Mouse (Mus musculus) spleen, adult 12 weeks (tissue): ENCODE measurements around the gene Akirin1.
A peak's percentile ranks its signal among the peaks of the same experiment; 100 is the strongest.

Experiments used
- DNase-seq: peaks from one replicate; pipeline ENCODE4 v3.0.0; 2022; ENCODE audit warnings: low spot score

The Akirin1 gene

DNA sequence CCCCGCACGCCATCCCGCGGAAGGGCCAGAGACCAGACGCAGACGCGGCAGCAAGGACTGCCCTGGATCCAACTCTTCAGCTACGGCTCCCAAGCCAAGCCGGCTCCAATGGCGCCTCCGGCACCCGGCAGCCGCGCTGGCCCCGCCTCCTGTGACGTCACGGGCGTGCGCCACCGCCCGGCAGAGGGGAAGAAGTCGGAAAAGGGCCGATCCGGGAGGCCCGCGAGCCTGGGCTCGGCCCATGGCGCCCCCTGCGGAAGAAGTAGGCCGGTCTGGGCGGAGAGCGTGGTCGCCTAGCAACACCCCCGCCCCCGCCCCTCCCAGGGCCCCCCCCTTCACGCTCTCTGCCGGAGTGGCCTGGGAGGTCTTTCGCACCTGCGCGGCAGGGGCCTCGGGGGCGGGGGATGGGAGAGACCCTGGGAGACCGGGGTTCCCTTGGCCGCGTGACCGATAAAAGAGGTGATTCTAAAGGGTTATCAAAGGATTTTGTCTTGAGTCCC is at the start of gene Akirin1:
Akirin1 (minus strand) TSS at position 194 of the 500 bp plus-strand sequence.
- DNase-seq, result peak; percentile 96

DNA sequence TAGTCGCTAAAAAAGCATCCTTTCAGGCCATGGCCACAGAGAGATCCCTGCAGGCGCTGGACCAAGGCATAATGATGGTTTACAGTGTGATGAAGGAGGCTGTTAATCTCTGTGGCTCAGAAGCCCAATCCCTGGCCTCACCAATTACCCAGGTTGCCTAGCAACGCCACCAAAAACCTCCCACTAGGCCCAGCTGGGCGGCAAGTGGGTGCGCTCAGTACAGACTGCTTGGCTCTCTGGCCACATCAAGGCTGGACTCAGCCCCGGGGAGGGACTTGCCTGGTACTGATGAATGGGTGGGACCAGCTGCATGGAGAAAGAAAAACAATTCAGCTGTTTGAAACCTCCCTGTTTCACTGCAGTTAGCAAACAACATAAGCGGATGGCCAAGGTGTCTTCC is 47.7 kb upstream of the Akirin1 start:
- no peak for DNase-seq

DNA sequence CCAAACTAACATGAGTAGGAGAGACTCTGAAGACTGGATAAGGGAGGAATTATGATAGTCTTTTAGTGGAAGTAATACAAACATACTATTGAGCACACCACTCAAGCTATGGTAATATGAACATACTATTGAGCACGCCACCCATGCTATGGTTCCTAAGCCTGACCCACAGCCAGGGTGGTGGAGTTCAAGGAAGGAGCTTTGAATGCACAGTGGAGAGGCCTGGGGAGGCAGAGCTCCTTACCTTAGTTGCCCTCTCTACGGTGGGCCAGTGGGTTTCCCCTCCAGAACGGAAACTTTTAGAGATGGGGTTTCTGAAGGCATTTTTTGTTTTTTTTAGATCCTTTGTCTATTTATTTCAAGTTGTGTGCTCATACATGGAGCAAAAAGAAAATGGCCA is 47.3 kb upstream of the Akirin1 start:
- no peak for DNase-seq

DNA sequence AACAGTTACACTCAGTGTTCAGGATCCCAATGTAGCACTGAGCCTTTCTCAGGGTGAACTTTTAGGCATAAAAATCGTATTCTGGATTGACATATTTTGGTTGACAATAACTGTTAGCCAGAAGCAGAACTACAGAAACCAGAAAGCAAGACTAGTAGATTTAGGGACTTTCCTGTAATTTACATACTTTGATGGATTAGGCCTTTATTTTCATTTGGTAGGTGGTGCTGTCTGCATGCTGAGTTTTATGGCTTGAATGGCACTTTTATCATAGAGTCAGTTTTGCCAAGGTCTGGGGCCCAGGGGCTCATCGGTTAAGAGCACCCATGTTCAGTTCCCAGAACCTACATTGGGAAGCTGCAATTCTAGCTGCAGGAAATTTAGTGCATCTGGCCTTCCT is 44.9 kb upstream of the Akirin1 start:
- no peak for DNase-seq

DNA sequence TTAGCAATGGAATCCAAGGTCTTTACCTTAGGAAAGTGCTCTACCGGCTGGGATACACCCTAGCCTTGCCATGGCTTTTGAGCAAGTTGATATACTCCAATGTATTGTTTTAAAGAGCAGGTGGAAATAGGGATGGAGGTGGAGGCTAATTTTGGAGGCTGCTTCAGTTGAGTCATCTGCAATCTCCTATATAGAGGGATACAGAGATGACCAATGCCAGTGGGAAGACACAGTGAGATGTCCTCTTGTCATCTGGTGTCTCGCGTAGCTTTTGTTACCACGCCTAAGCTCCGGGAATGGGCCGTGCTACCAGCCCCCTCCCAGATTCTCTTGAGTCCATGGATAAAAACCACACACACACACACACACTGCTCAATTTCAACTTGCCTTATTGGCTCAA is 43.0 kb upstream of the Akirin1 start:
- DNase-seq, result no peak

DNA sequence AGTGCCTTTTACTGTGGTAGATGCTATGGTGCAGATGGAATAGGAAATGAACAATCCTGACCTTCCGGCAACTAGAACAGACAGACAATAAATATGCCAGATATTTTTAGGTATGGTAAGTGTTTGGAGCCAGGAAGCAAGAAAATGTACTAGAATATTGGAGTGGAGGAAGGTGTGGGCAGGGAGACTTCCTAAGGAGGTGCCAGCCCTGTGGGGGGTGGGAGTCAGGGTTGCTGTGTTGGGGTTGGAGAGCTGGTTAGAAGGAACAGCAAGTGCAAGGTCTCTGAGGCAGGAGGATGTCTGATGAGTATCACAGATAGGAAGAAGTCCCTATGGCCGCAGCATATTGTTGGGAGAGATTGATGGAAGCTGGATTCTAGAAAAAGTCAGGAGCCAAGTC is 42.5 kb upstream of the Akirin1 start:
- no peak for DNase-seq

DNA sequence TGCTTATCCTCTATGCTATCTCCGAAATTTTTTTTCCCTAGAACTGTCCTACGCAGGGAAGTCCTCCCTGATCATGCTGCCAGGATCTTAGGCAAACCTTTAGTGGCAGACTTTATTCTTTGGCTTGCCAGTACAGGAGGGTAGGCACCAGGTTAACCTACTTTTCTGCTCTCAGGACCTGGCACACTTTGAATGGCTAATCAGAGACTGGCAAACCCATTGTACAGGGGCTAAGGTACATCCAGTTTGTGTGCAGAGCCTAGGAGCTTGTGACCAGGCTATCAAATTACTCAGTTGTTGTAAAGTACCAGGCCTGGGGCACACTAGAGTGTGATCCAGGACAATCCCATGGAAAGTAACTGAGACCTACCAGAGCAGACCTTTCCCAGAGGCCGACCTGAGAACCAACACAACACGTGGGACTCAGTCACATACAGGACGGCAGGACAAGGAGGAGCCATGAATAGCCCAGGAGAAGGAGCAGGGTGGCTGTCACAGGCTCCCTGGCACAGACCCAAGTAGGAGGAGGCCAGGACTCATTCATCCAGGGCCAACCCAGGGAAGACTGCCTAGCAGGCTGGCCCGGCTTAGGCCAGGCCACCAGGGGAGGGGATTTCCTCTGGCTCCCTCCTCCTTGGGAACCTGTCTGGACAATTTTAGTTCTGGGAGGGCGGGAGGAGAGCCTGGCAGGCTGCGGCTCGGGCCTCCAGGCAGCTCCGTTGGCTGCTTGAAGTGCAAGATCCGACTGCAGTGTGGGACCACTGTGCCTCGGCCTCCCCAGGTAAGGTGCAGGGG is 37.2 kb upstream of the Akirin1 start, which contains the start of gene Rhbdl2:
Rhbdl2 (plus strand) TSS at position 684 of the 795 bp plus-strand sequence.
- DNase-seq, result no peak

DNA sequence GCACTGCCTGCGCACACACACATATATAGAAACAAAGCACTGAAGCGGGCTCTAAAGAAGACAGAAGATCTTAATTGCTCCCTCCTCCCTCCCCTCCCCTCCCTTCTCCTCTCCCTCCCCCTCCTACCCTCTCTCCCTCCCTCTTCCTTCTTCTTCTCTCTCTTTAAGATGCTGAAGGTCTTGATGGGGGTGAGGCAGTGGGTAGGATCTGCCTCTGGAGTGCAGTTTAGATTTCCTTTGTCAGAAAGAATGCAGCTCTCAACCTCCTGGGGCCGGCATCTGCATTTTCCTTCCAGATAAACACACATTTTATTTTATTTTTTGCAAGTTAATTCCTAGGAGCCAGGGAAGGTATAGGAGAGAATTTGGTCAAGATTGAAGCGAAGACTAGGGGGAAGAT is 18.1 kb upstream of the Akirin1 start:
- DNase-seq, result no peak

DNA sequence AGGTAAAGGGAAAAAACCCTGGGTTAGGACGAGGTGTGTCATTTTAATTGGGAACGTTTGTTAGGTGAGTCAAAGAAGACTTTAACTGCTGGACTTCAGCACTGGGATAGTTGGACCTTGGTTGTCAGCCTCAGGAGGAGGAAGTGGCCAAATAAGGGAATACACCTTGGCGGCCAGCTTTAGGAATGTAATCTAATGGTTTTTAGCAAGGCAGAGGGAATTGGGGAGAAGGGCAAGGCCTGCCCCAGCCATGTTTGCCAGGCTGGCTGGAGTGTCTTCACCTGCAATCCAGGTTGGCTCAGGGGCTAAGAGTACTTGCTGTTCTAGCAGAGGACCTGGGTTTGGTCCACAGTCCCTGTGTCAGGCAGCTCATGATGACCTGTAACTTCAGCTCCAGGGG is 17.7 kb upstream of the Akirin1 start:
- DNase-seq, result no peak

DNA sequence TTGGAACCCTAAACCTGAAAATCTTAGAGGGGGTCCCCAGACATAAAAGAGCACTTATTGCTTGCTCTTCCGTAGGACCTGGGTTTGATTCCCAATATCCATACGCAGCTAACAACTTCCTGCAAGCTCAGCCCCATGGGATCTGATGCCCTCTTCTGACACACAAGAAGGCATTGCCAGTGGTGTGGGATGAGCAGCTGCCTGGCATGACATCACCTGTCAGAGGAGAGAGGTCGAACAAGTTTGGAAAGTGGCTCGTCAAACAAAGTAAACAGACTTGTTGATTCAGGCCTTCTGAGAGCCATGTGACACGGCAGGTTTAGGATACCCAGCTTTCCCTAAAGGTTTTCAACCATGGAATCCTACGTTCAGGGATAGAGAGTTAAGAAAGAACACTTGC is 14.9 kb upstream of the Akirin1 start:
- DNase-seq, result no peak

DNA sequence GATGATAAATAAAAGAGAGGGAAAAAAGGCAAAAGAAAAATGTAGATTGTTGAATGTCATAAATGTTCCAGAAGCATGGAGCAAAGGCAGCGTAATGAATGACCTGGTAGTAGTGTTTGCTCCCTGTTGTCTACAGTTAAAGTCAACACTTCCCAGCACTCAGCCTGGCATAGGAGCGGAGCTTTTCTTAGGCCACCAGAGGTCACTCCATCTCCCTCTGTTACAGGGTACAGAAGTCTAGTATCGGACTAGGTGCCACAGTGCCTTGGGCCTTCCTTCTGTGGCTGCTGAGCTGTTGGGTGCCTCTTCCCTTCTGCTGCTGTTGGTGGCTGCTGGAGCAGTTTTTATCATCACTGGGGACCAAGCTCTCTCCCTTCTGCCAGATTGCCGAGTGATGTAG is 8.2 kb upstream of the Akirin1 start:
- DNase-seq, result no peak

DNA sequence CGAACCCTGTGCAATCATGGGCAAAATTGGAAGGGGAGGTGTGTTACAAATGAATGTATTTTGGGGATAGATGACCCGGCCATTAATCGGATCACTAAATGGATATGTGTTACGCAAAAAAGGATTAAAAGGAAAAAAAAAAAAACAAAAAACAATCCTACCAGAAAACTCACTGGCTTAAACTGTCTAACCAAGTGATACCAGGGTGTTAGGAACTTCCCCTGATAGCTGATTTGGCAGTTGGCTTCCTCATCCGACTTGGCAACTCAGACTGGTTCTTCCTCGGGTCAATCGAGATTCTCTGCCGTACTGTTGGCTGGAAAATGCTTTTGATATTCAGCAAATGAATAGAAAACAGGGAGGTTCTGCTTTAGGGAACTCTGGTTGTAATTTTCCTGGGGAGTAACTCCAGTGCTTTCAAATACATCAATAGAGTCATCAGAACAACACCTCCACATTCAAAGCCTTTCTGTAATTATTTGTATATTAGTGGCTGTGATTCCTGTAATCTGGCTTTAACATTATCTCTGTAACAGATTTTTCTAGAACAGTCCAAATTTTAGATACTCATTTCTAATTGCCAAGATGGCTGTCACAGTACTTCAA is 665 bp upstream of the Akirin1 start:
- DNase-seq, result no peak

DNA sequence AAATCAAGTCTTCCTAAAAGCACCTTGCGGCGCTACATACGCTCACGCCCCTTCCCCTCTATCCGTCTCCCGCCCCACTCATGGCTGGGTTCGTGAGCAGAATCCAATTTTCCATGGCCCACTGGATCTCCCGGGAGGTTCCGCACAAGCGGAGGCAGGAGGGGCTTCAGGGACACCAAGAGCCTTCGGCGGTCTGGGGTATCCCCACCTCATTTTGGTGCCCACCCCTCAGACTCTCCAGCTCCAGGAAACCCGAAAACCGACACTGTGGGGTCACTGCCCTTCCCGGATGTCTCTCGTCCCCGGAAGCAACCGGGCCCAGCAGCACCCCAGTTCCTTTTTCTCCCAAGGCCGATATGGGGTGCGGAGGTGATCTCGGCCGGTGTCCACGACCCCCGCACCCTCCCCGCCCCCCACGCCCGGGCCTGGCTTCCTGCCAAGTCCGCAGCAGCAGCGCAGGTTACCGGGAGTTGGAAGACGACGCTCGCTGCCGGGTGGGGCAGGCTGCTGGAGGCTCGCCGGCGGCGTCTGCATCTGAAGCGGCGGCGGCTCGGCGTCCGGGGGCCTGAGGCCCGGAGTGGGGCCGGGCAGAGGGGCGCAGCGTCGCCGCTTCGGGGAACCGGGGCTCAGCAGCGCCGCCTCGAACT is 538 bp downstream of the Akirin1 start:
- peak; percentile 14 for DNase-seq

DNA sequence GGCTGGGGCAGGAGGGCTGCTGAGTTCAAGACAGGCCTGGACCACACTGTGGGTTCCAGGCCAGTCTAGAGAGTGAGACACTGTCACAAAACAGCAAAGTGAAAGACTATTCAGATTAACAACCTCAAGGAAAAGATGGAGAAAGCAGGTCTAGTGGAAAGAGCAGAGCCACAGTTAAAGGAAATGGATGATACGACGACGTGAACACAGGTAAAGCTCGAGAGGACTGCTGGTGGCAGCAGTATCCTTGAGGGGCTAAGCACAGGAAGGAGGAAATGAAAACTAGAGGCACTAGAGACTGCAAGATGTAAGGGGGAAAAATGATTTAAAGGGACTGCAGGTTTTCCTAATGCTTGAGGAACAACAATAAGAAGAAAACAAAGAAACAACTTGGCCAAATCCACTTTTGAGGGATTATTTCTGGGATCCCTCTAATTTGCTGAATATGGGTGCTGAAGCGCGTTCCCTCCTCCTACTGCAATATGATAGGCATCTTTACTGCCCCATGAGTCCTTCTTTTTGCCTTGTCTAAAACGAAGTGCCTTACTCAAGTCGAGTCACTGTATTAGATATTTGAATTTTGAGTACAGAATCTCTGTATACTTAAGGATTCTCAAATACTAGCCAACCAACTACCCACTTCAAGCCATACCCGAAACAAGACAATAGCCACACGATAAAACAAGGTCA is 1.3 kb downstream of the Akirin1 start:
- DNase-seq, result no peak

DNA sequence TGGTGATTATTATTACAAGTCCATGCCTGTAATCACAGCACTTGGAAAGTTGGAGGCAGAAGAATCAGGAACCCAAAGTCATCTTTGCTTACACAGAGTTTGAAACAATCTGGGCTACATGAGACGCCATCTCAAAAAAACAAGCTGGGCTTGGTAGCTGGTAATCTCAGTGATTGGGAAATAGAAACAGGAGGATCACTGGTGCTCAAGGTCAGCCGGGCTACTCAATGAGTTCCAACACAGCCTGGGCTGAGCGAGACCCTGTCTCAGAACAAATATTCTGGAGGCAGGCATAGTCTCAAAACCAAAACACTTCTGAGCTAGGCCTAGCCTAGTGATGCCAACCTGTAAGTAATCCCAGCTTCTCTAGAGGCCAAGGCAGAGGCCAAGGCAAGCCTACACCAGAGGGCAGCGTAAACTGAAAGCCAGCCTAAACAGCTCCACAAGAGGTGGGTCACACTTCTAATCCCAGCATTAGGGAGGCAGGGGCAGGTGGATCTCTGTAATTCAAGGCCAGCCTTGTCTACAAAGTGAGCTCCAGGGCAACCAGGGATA is 4.8 kb downstream of the Akirin1 start:
- no peak for DNase-seq

DNA sequence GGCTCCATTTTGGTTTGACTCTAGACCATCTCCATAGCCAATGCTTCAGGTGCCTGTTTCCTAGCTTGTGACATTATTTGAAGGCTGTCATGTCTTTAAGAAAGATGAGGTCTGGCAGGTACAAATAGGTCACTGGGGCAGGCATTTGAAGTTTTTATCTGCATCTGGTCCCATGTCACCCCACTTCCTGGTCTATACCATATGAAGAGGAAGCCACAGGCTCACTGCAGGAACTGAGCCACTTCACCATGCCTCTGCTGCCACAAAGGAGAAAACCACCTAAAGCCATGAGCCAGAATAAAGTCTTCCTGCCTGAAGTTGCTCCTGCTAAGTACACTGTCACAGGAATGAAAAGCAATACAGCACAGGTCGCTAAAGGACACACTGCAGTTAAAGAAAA is 7.3 kb downstream of the Akirin1 start:
- no peak for DNase-seq

DNA sequence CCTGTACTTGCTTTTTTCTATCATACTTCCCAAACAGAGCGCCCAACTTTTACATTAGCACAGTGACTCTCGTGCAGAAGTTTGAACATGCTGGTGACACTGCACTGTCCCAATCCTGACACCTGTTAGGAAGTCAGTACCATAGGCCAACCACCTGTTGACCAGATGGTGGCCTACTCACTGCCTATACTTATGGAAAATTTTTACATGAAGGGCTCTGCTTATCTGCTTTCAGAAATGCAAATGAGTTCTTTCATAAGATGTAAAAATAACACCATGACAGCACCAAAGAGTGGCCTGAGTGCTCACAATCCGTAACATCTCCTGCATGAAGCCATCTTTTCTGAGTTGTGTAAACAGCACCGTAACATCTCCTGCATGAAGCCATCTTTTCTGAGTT is 11.4 kb downstream of the Akirin1 start:
- DNase-seq, result no peak

DNA sequence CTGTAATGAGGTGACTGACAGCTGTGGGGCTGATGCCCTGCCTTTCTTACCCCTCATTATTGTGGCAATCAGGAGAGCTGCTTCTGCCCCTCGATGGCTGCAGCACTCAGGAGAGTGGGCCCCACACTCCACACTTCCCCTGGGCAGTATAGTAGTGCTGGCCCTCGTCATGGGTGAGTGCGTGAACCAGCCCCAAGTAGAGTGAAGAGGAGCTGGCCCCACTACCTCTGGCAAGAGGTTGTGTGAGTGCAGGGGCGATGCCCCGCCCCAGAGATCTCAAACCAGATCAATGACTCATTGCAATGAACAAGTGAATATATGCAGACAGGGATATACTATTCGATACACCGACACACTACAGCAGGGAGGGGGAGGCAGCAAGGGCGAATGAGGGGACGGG is 16.6 kb downstream of the Akirin1 start:
- DNase-seq, result no peak

DNA sequence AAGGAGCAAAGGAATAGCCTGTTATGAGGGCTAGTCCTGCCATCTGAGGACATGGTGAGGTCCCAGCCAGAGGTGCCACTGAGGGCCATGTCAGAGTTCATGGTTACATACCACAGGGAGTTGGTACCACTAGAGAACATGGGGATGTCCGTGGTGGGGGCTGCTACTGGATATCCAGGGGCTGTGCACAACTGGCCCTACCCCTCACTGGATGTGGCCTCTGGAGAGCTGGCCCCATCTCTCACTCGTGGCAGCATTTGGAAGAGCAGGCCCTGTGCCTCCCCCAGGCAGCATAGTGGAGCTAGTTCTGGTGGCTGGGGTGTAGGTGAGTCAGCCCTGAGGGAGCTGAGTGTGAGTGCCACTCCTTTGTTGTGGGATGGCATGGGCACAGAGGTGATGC is 17.2 kb downstream of the Akirin1 start:
- DNase-seq, result no peak

DNA sequence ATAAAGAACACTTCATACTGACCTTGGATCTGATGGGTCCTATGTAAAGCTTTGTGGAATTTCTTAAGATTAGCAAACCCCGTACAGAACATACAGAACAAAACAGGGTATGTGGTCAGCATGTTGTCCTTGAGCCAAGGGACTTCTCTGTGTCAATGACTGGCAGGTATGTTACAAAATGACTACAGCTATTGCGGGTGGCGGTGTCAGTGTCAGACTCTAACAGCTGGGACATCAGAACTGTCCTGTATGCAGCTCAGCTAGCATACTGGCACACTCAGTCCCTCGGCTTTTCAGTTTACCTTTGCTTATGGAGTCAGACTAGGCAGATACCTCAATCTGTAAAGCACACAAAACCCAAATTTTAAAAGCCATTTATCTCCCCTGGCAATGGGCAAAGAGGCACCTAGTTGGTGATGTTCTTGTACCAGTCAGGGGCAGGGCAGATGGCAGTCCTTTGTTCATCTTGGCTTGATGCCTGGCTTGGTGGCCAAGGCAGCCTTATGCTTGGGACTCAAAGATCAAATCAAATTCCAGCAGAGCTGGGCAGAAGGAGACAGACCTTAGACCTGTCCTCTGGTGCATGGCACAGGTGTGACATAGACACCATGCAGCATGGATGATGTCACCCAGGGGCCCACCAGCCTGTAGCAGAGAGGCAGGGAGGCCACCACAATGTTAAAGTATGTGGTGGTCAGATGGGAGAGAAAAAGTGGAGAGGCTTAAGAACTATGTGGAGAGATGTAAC is 17.8 kb downstream of the Akirin1 start:
- DNase-seq, result no peak

DNA sequence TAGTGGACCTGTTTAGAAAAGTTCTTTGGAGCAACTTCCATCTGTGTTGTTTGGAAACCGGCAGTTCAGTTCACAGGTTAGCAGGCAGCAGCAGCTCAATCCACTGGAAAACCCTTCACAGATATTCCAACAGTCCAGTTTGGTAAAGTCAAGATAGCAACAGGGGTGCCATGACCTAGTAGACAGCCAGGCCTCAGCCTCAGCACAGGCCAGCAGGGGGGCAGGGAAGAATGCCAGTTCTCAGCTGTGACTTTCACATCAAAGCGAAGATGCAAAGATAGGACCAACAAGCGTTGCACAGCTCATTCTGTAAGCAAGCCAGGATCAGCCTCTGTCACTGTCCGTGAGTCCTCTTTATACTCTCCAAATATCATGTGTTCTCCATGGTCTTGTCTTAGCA is 28.4 kb downstream of the Akirin1 start:
- DNase-seq, result no peak

DNA sequence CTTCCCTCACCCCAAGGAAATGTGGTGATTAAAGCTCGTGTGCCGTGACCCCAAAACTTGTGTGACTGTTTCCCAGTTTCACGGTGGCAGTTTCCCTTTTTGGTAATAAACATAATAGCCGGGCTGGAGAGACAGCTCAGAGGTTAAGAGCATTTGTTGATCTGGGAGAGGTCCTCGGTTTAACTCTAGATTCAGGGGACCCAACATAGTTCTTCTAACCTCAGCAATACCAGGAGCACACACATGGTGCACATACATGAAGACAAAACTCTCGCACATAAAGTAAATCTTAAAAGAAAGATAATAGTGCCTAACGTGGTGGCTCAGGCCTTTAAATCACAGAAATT is 31.7 kb downstream of the Akirin1 start:
- no peak for DNase-seq
